In the genomic region with DNA sequence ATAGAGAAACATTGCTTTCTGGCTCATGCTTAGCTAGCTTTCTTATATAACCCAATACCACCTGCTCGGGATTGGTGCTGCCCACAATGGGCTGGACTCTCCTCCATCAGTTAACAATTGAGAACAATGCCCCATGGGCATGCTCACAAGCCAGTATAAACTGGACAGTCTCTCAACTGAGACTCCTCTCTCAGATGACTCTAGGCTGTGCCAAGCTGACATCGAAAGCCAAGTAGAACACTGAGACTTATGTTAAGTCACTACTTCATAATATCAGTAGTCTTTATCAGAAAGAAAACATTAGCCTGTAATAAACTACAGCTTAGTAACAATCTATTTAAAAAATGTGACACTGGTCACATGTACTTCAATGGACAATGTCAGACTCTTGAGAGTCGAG, we compare ENCODE assay signal across 25 mouse cellular contexts.
"Had no signal": no experiment of that assay in that cellular context is flagged by ENCODE, and none has a peak within 500 bp of the region (broad histone marks: within the 10 kb centered on the region; RNA-seq: fewer than 3 reads in every experiment).

No protein-coding gene starts in this region.

- H3K4me2 ChIP-seq: heart, embryonic 12.5 days; hindbrain, embryonic 13.5 days; hindbrain, embryonic 15.5 days; kidney, embryonic 15.5 days; limb, embryonic 13.5 days; limb, embryonic 15.5 days; liver, embryonic 13.5 days had no signal

- H3K9me3 ChIP-seq: heart, embryonic 10.5 days; heart, embryonic 12.5 days; hindbrain, embryonic 10.5 days; hindbrain, embryonic 13.5 days; hindbrain, embryonic 15.5 days; kidney, embryonic 15.5 days; limb, embryonic 15.5 days; liver, embryonic 13.5 days had no signal

- DNase-seq: gastrocnemius, postnatal 14 days; gastrocnemius, postnatal 36 days; heart, adult 18-20 months; heart, postnatal 10 days; heart, postnatal 4 days; kidney, adult 11 months; kidney, adult 2 months; kidney, adult 9 months; kidney, postnatal 14 days; kidney, postnatal 36 days; layer of hippocampus, adult 9-11 months; layer of hippocampus, postnatal 36 days; left cerebral cortex, postnatal 4 days; liver, embryonic 13.5 days had no signal

- H3K36me3 ChIP-seq: heart, embryonic 10.5 days; heart, embryonic 12.5 days; hindbrain, embryonic 10.5 days; hindbrain, embryonic 13.5 days; hindbrain, embryonic 15.5 days; kidney, embryonic 15.5 days; limb, embryonic 13.5 days; limb, embryonic 15.5 days; liver, embryonic 13.5 days had no signal

- H3K9ac ChIP-seq: heart, embryonic 12.5 days; hindbrain, embryonic 13.5 days; hindbrain, embryonic 15.5 days; kidney, embryonic 15.5 days; limb, embryonic 13.5 days; limb, embryonic 15.5 days; liver, embryonic 13.5 days had no signal

- H3K27me3 ChIP-seq: heart, embryonic 12.5 days; hindbrain, embryonic 13.5 days; hindbrain, embryonic 15.5 days; kidney, embryonic 15.5 days; limb, embryonic 13.5 days; limb, embryonic 15.5 days; liver, embryonic 13.5 days had no signal

- ATAC-seq: hindbrain, postnatal 0 days; intestine, embryonic 16.5 days had no signal

- H3K27ac ChIP-seq: heart, embryonic 10.5 days; hindbrain, embryonic 10.5 days; hindbrain, embryonic 13.5 days; hindbrain, embryonic 15.5 days; hindbrain, postnatal 0 days; kidney, embryonic 15.5 days; kidney, postnatal 0 days; limb, embryonic 13.5 days; limb, embryonic 15.5 days; liver, embryonic 13.5 days had no signal

- H3K4me1 ChIP-seq: heart, embryonic 10.5 days; heart, embryonic 12.5 days; hindbrain, embryonic 10.5 days; hindbrain, embryonic 13.5 days; hindbrain, embryonic 15.5 days; kidney, embryonic 15.5 days; limb, embryonic 13.5 days; limb, embryonic 15.5 days had no signal

- H3K4me3 ChIP-seq: heart, embryonic 10.5 days; heart, embryonic 12.5 days; hindbrain, embryonic 10.5 days; hindbrain, embryonic 13.5 days; hindbrain, embryonic 15.5 days; kidney, embryonic 15.5 days; limb, embryonic 13.5 days; limb, embryonic 15.5 days; liver, embryonic 13.5 days had no signal
